Mouse (Mus musculus): ENCODE measurements at regions not wholly inside any gene's neighbourhood (a gene's known extent, or its start where the extent isn't known, plus 50 kb on each side); places are given as distances from the start of the nearest gene placed in this dataset.

DNA sequence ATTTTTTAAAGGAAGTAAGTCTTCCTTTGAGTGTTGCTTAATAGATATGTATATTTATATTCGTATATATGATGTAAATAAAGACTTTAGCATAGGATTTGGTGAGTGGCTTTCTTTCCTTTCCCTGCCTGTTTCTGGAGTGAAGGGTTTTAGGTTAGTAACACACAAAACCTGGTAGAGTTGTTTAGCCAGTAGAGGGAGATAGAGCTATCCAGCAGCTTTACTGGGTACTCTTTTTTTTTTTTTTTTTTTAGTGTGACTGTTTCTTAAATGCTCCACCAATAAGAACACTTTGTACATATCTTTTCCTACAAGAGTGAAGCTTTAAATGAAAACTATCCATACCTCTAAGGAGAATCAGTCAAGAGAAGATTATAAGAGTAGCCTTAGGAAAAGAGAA lies 333.3 kb downstream of the Fbxo8 start:
- ATAC-seq (ENCODE audit: low read depth) = no peak
- no peak overlapping the region for H3K27ac ChIP-seq (replicated peaks; ENCODE audit: low read depth, low read length)
- no peak overlapping the region for H3K4me2 ChIP-seq (ENCODE audit: low read depth, low read length)
- H3K9me3 ChIP-seq (ENCODE audit: control insufficient read depth, low read length) = no peaks in the 10 kb centered on the region
- H3K27me3 ChIP-seq (replicated peaks; ENCODE audit: control insufficient read depth, insufficient read depth, low read length) = no peaks in the 10 kb centered on the region
- DNase-seq (ENCODE audit: low spot score) = peak; percentile 71
- H3K4me1 ChIP-seq (ENCODE audit: control insufficient read depth, insufficient read depth, low read length) = no peaks in the 10 kb centered on the region
- no peak overlapping the region for H3K4me3 ChIP-seq (ENCODE audit: low read depth, low read length)
- WGBS = 12% methylated on average over 1 of the region's 1 CpGs
- no peaks in the 10 kb centered on the region for H3K36me3 ChIP-seq (ENCODE audit: control insufficient read depth, insufficient read depth, low read length)
- no peak overlapping the region for H3K9ac ChIP-seq (ENCODE audit: low read depth, low read length)

DNA sequence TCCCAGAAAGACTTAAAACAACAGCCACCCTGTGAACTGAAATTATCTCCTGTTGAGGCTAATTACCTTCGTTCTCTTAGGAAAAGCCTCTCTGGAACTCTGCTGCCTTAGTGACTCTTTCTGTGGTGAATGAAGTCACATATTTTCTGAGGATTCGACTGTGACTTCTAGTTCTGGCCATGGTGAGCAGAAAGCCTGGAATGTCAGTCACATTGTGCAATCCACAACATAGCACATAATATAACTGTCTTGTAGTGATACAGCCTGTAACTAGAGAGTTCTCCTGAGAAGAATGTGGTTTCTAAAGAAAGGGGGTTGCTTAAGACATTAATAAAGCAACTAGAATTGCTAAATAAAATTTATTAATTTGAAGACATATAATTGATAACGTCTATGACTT lies 342.7 kb downstream of the Fbxo8 start:
- no peak overlapping the region for H3K4me3 ChIP-seq (ENCODE audit: low read depth, low read length)
- no peaks in the 10 kb centered on the region for H3K36me3 ChIP-seq (ENCODE audit: control insufficient read depth, insufficient read depth, low read length)
- no peak overlapping the region for H3K27ac ChIP-seq (replicated peaks; ENCODE audit: low read depth, low read length)
- no peaks in the 10 kb centered on the region for H3K9me3 ChIP-seq (ENCODE audit: control insufficient read depth, low read length)
- no peaks in the 10 kb centered on the region for H3K4me1 ChIP-seq (ENCODE audit: control insufficient read depth, insufficient read depth, low read length)
- ATAC-seq (ENCODE audit: low read depth) = no peak
- DNase-seq (ENCODE audit: low spot score) = no peak
- H3K9ac ChIP-seq (ENCODE audit: low read depth, low read length) = no peak overlapping the region
- H3K4me2 ChIP-seq (ENCODE audit: low read depth, low read length) = no peak overlapping the region
- H3K27me3 ChIP-seq (replicated peaks; ENCODE audit: control insufficient read depth, insufficient read depth, low read length) = no peaks in the 10 kb centered on the region
- WGBS = 41% methylated on average over 3 of the region's 3 CpGs

DNA sequence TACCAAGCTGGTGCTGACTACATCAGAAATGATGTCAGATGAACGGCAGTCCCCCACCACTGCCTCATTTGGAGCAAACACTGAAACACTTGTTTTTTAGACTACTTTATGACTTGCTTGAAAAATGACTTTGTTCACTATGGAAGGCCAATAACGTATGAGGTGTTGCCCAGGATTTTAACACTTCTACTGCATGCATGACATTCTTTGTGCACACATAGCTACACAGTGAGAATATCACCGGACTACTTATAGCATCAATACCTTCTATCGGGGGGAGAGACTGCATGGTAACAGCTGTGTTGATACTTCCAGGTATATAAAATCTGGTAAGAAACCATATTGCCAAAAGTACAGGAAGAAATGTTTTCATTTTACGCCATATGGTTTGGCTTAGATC lies 364.5 kb downstream of the Fbxo8 start:
- ATAC-seq (ENCODE audit: low read depth) (no peak), DNase-seq (ENCODE audit: low spot score) (no peak)
- no peaks in the 10 kb centered on the region for H3K27me3 ChIP-seq (replicated peaks; ENCODE audit: control insufficient read depth, insufficient read depth, low read length)
- no peak overlapping the region for H3K4me3 ChIP-seq (ENCODE audit: low read depth, low read length)
- no peak overlapping the region for H3K4me2 ChIP-seq (ENCODE audit: low read depth, low read length)
- no peaks in the 10 kb centered on the region for H3K36me3 ChIP-seq (ENCODE audit: control insufficient read depth, insufficient read depth, low read length)
- 77% methylated on average over 5 of the region's 5 CpGs for whole genome bisulfite sequencing
- H3K27ac ChIP-seq (replicated peaks; ENCODE audit: low read depth, low read length) = no peak overlapping the region
- H3K4me1 ChIP-seq (ENCODE audit: control insufficient read depth, insufficient read depth, low read length) = no peaks in the 10 kb centered on the region
- H3K9me3 ChIP-seq (ENCODE audit: control insufficient read depth, low read length) = no peaks in the 10 kb centered on the region
- no peak overlapping the region for H3K9ac ChIP-seq (ENCODE audit: low read depth, low read length)

DNA sequence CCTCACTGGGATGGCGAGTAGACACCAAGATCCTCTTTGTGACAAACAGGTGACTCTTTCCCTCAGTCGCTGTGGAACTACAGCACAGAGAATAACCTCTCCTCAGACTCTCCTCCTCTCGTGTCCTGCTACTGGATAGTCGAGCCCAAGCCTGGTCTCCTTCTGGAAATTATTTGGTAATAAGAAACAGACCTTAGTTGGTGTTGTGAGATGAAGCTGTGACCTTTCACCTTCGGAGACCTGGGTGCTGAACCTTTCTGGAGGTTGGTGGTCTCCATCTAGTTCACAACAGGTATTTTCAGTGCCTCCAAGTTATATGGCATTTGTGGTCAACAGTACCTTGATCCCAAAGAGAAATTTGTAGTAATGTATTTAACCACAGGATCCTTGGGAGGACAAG lies 365.1 kb downstream of the Fbxo8 start:
- no peaks in the 10 kb centered on the region for H3K4me1 ChIP-seq (ENCODE audit: control insufficient read depth, insufficient read depth, low read length)
- ATAC-seq (ENCODE audit: low read depth) (no peak), DNase-seq (ENCODE audit: low spot score) (no peak)
- no peaks in the 10 kb centered on the region for H3K36me3 ChIP-seq (ENCODE audit: control insufficient read depth, insufficient read depth, low read length)
- no peaks in the 10 kb centered on the region for H3K27me3 ChIP-seq (replicated peaks; ENCODE audit: control insufficient read depth, insufficient read depth, low read length)
- no peaks in the 10 kb centered on the region for H3K9me3 ChIP-seq (ENCODE audit: control insufficient read depth, low read length)
- H3K9ac ChIP-seq (ENCODE audit: low read depth, low read length) = no peak overlapping the region
- 53% methylated on average over 5 of the region's 5 CpGs for WGBS
- H3K27ac ChIP-seq (replicated peaks; ENCODE audit: low read depth, low read length) = no peak overlapping the region
- no peak overlapping the region for H3K4me3 ChIP-seq (ENCODE audit: low read depth, low read length)
- no peak overlapping the region for H3K4me2 ChIP-seq (ENCODE audit: low read depth, low read length)

DNA sequence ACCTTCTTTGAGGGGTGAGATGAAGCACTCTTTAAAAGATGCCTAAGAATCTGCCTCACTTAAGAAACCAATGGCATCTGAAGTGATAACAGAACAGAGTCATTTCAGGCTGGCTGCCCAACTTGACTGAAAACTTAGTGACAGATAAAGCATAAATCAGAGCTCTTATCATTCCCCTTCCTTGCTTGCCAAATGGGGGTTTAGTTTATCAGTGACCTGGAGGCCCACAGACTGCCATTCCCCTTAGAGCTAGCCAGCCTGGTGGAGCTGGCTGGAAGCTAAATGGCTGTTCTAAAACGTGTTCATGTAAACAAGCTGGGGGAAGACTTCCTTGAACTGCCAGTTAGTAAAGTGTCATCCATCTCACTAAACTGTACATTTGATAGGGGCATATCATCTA lies 373.8 kb downstream of the Fbxo8 start:
- WGBS = 12% methylated on average over 1 of the region's 1 CpGs
- Histone ChIP-seq H3K4me2 (ENCODE audit: low read depth, low read length) (no peak overlapping the region), H3K9ac (ENCODE audit: low read depth, low read length) (no peak overlapping the region), H3K36me3 (ENCODE audit: control insufficient read depth, insufficient read depth, low read length) (no peaks in the 10 kb centered on the region), H3K9me3 (ENCODE audit: control insufficient read depth, low read length) (no peaks in the 10 kb centered on the region), H3K4me1 (ENCODE audit: control insufficient read depth, insufficient read depth, low read length) (no peaks in the 10 kb centered on the region), H3K27me3 (replicated peaks; ENCODE audit: control insufficient read depth, insufficient read depth, low read length) (no peaks in the 10 kb centered on the region), H3K4me3 (ENCODE audit: low read depth, low read length) (no peak overlapping the region), H3K27ac (replicated peaks; ENCODE audit: low read depth, low read length) (no peak overlapping the region)
- no peak for ATAC-seq (ENCODE audit: low read depth)
- DNase-seq (ENCODE audit: low spot score) = no peak

DNA sequence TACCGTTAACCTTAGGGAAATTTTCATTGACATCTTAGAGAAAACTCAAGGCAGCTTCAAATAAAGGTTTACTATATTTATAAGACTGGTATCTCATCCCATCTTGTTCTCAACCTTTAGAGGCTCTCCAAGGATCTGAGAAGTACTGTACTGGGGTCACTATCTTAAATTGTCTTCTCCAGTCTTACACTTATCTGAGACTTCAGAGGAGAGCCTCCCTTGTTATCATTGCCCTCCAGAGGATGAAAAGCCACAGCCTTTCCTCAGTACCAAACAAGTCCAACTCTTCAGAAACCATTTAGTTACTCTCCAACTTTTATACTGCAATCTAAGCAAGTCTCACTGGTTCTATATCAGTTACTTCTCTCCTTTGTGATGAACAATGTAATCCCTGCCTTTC lies 376.3 kb downstream of the Fbxo8 start:
- ATAC-seq (ENCODE audit: low read depth) = no peak
- no peaks in the 10 kb centered on the region for H3K36me3 ChIP-seq (ENCODE audit: control insufficient read depth, insufficient read depth, low read length)
- no peaks in the 10 kb centered on the region for H3K4me1 ChIP-seq (ENCODE audit: control insufficient read depth, insufficient read depth, low read length)
- H3K9me3 ChIP-seq (ENCODE audit: control insufficient read depth, low read length) = no peaks in the 10 kb centered on the region
- H3K9ac ChIP-seq (ENCODE audit: low read depth, low read length) = no peak overlapping the region
- WGBS = 89% methylated on average over 1 of the region's 1 CpGs
- H3K4me2 ChIP-seq (ENCODE audit: low read depth, low read length) = no peak overlapping the region
- no peak for DNase-seq (ENCODE audit: low spot score)
- no peak overlapping the region for H3K27ac ChIP-seq (replicated peaks; ENCODE audit: low read depth, low read length)
- no peak overlapping the region for H3K4me3 ChIP-seq (ENCODE audit: low read depth, low read length)
- H3K27me3 ChIP-seq (replicated peaks; ENCODE audit: control insufficient read depth, insufficient read depth, low read length) = no peaks in the 10 kb centered on the region

DNA sequence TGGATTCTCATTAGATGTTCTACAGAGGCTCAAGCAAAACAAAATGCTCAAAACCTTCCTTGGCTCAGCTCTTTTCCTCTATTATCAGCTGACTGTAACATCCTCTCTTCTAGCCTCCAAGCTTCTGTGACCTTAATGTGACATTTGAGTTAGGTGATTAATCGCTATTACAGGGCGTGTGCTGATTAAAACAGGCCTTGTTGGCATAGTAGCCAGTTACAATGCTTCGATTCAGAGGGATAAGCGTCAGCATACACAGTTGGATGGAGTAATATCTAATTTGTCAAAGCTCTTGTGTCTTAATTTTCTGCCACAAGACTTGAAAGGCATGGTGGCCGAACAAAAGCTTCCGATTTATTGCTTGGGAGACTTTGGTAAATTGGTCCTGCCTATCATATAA lies 378.2 kb downstream of the Fbxo8 start:
- no peaks in the 10 kb centered on the region for H3K9me3 ChIP-seq (ENCODE audit: control insufficient read depth, low read length)
- H3K4me1 ChIP-seq (ENCODE audit: control insufficient read depth, insufficient read depth, low read length) = no peaks in the 10 kb centered on the region
- no peak overlapping the region for H3K4me2 ChIP-seq (ENCODE audit: low read depth, low read length)
- H3K9ac ChIP-seq (ENCODE audit: low read depth, low read length) = no peak overlapping the region
- H3K36me3 ChIP-seq (ENCODE audit: control insufficient read depth, insufficient read depth, low read length) = no peaks in the 10 kb centered on the region
- H3K27ac ChIP-seq (replicated peaks; ENCODE audit: low read depth, low read length) = no peak overlapping the region
- no peak overlapping the region for H3K4me3 ChIP-seq (ENCODE audit: low read depth, low read length)
- DNase-seq (ENCODE audit: low spot score) = peak; percentile 3
- 72% methylated on average over 6 of the region's 6 CpGs for WGBS
- no peak for ATAC-seq (ENCODE audit: low read depth)
- no peaks in the 10 kb centered on the region for H3K27me3 ChIP-seq (replicated peaks; ENCODE audit: control insufficient read depth, insufficient read depth, low read length)

DNA sequence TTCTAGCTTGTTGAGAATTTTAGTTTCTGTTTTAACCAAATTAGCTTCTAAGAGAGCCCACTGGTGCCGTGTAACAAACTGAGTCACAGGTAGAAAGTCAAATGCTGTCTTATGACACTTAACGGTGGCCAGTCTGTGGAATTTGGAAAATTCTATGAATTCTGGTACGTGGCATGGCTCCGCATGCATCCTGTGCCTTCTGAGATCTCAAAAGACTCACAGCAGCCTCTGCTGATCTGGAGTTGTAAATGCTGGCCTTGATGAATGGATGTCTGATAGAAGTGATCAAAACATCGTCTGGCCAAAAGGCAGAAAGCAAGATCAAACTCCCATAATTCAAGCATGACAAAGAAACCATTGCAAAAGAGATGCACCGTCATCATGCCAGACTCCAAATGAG lies 381.5 kb downstream of the Fbxo8 start:
- DNase-seq (ENCODE audit: low spot score) = no peak
- H3K27ac ChIP-seq (replicated peaks; ENCODE audit: low read depth, low read length) = no peak overlapping the region
- no peaks in the 10 kb centered on the region for H3K4me1 ChIP-seq (ENCODE audit: control insufficient read depth, insufficient read depth, low read length)
- H3K36me3 ChIP-seq (ENCODE audit: control insufficient read depth, insufficient read depth, low read length) = no peaks in the 10 kb centered on the region
- WGBS = 52% methylated on average over 6 of the region's 6 CpGs
- H3K27me3 ChIP-seq (replicated peaks; ENCODE audit: control insufficient read depth, insufficient read depth, low read length) = no peaks in the 10 kb centered on the region
- no peak overlapping the region for H3K4me2 ChIP-seq (ENCODE audit: low read depth, low read length)
- no peaks in the 10 kb centered on the region for H3K9me3 ChIP-seq (ENCODE audit: control insufficient read depth, low read length)
- H3K4me3 ChIP-seq (ENCODE audit: low read depth, low read length) = no peak overlapping the region
- no peak overlapping the region for H3K9ac ChIP-seq (ENCODE audit: low read depth, low read length)
- no peak for ATAC-seq (ENCODE audit: low read depth)

DNA sequence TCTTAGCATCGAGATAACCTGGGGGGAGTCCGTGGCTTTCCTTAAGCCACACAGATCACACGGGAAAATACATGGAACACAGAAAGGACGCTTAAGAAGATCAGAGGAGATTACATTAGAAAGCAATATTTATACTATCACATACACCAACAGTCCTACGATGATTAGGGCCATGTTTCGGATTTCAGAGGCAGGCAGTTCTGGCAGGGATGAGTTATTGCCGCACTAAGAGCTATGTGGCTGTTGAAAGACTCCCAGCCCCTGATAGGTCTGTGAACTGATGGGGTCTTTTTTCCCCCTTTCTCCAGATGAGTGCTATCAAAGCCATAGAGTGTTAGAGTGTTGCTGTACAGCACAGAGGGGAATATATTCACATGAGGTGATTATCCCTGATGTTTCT lies 358.6 kb upstream of the Hand2 start:
- DNase-seq (ENCODE audit: low spot score) (no peak), ATAC-seq (ENCODE audit: low read depth) (no peak)
- H3K27ac ChIP-seq (replicated peaks; ENCODE audit: low read depth, low read length) = no peak overlapping the region
- H3K27me3 ChIP-seq (replicated peaks; ENCODE audit: control insufficient read depth, insufficient read depth, low read length) = no peaks in the 10 kb centered on the region
- H3K9ac ChIP-seq (ENCODE audit: low read depth, low read length) = no peak overlapping the region
- no peak overlapping the region for H3K4me2 ChIP-seq (ENCODE audit: low read depth, low read length)
- no peaks in the 10 kb centered on the region for H3K36me3 ChIP-seq (ENCODE audit: control insufficient read depth, insufficient read depth, low read length)
- no peak overlapping the region for H3K4me3 ChIP-seq (ENCODE audit: low read depth, low read length)
- WGBS = 64% methylated on average over 7 of the region's 7 CpGs
- no peaks in the 10 kb centered on the region for H3K9me3 ChIP-seq (ENCODE audit: control insufficient read depth, low read length)
- no peaks in the 10 kb centered on the region for H3K4me1 ChIP-seq (ENCODE audit: control insufficient read depth, insufficient read depth, low read length)

Data from embryonic facial prominence, embryonic 14.5 days (tissue).